Mouse (Mus musculus) heart, adult 2 months (tissue): ENCODE results near the gene Vezf1. TPM values are rescaled to one million over a fixed set of nuclear protein-coding genes. Genes with fewer than 3 reads are reported as not detected.

ENCODE experiments used
- DNase-seq, 2 experiments: peaks; one replicate each; pipeline ENCODE4 v3.0.0; 2021
- H3K27ac ChIP-seq: fragments of 200-600 bp; 2 replicates; pipeline ENCODE4 v1.8.1; 2022
- H3K27me3 ChIP-seq: fragments of 200-500 bp; 2 replicates; pipeline ENCODE4 v1.6.1; 2012; ENCODE audit warnings: mild to moderate bottlenecking, low read length, inconsistent platforms, mixed read lengths; ENCODE audit not compliant: control insufficient read depth, insufficient read depth
- H3K36me3 ChIP-seq: fragments of 200-500 bp; 2 replicates; pipeline ENCODE4 v1.6.1; 2012; ENCODE audit warnings: low read length, inconsistent platforms; ENCODE audit not compliant: control insufficient read depth, insufficient read depth
- H3K4me1 ChIP-seq: fragments of 200-500 bp; 2 replicates; pipeline ENCODE4 v1.6.1; 2011; ENCODE audit warnings: low read length; ENCODE audit not compliant: control insufficient read depth, insufficient read depth
- H3K4me3 ChIP-seq: fragments of 200-600 bp; 2 replicates; pipeline ENCODE4 v1.8.1; 2022
- H3K79me2 ChIP-seq: fragments of 200-500 bp; replicated peaks from 2 replicates; pipeline ENCODE4 v1.6.1; 2012; ENCODE audit warnings: mild to moderate bottlenecking, inconsistent platforms, low read length, moderate library complexity, mixed read lengths; ENCODE audit not compliant: control insufficient read depth, insufficient read depth
- H3K9ac ChIP-seq: fragments of 200-500 bp; 2 replicates; pipeline ENCODE4 v1.6.1; 2012; ENCODE audit warnings: low read depth, mild to moderate bottlenecking, control low read depth, inconsistent platforms, low read length, mixed read lengths
- CTCF ChIP-seq: fragments of 200-600 bp; IDR thresholded peaks from 2 replicates; pipeline ENCODE4 v1.8.1; 2022; ENCODE audit warnings: antibody characterized with exemption, mild to moderate bottlenecking, moderate library complexity
- EP300 ChIP-seq: fragments of 200-500 bp; IDR thresholded peaks from 2 replicates; pipeline ENCODE4 v1.6.1; 2011; ENCODE audit warnings: low read depth, low read length, control low read depth; ENCODE audit not compliant: insufficient read depth
- POLR2A ChIP-seq: fragments of 200-500 bp; IDR thresholded peaks from 2 replicates; pipeline ENCODE4 v1.6.1; 2011; ENCODE audit warnings: mild to moderate bottlenecking, low read depth, low read length, control low read depth; ENCODE audit not compliant: insufficient read depth
- WGBS: fragments of 180-500 bp; shearing (Covaris S2); methylation state at CpG from one replicate; pipeline ENCODE4 v1.1.7; 2018; 5-methylcytosine and 5-hydroxymethylcytosine counted together
- intact Hi-C: fragments of 180-260 bp; cut with DNase I; formaldehyde crosslinking; loops from one replicate; pipeline ENCODE4 v1.15.1; 2025
- polyA plus RNA-seq: library from polyadenylated mRNA; depleted of rRNA; stranded (reverse); fragments of >200 nt; gene quantifications from 2 replicates; pipeline ENCODE4 v1.2.3, GENCODE M21; 2012
- total RNA-seq, 2 experiments: library from RNA; stranded (reverse); gene quantifications; 2 replicates each; pipeline ENCODE4 v1.2.3; 2021

Gene Vezf1
- total and polyA plus RNA-seq, 3 experiments: 22.6 to 49.8 (median 37.9) TPM

- Histone ChIP-seq H3K27me3 (no peaks in the 10 kb centered on the region), H3K79me2 (no peaks in the 10 kb centered on the region), H3K27ac (no peak overlapping the region), H3K4me3 (no peak overlapping the region), H3K36me3 (peaks cover 12% of the 10 kb centered on the region), H3K4me1 (peaks cover 3% of the 10 kb centered on the region), H3K9ac (no peak overlapping the region)
- no peak for DNase-seq
- intact Hi-C loops: no loop called here
- WGBS: 83% methylated on average over 2 of the region's 2 CpGs
- TF ChIP-seq EP300: no peak
- TF ChIP-seq CTCF: no peak
- TF ChIP-seq POLR2A: no peak
Measured at GRCm38 (mm10) chr11:88055777-88056176, 12.3 kb upstream of the Vezf1 start.

GRCm38 (mm10) chr11:88057788-88058187 is 10.3 kb upstream of the Vezf1 start:
- Histone ChIP-seq H3K36me3 (peaks cover 3% of the 10 kb centered on the region), H3K27ac (no peak overlapping the region), H3K4me3 (no peak overlapping the region), H3K9ac (no peak overlapping the region), H3K27me3 (no peaks in the 10 kb centered on the region), H3K79me2 (no peaks in the 10 kb centered on the region), H3K4me1 (peaks cover 3% of the 10 kb centered on the region)
- DNase-seq: no peak
- intact Hi-C loops: no loop called here
- no peak for TF ChIP-seq POLR2A
- TF ChIP-seq CTCF: peak; percentile 26; the same call in 1 of the 2 replicates
- 78% methylated on average over 2 of the region's 2 CpGs for WGBS

GRCm38 (mm10) chr11:88059141-88059540 is 8.9 kb upstream of the Vezf1 start:
- 37% methylated on average over 2 of the region's 2 CpGs for WGBS

GRCm38 (mm10) chr11:88061892-88062625 is 6.0 kb upstream of the Vezf1 start:
- Histone ChIP-seq H3K27me3 (no peaks in the 10 kb centered on the region), H3K4me1 (peaks cover 3% of the 10 kb centered on the region), H3K36me3 (no peaks in the 10 kb centered on the region), H3K79me2 (no peaks in the 10 kb centered on the region; the same call in 1 of the 2 replicates), H3K9ac (no peak overlapping the region), H3K4me3 (no peak overlapping the region), H3K27ac (no peak overlapping the region)
- intact Hi-C loops: no loop called here
- TF ChIP-seq CTCF: peak; percentile 69
- TF ChIP-seq POLR2A: no peak
- no peak for TF ChIP-seq EP300
- DNase-seq: no peak
- WGBS: 47% methylated on average over 2 of the region's 2 CpGs

More at GRCm38 (mm10) chr11:88059141-88059540, 8.9 kb upstream of the Vezf1 start:
- peak; percentile 31 to 56 for DNase-seq
- Histone ChIP-seq H3K27ac (no peak overlapping the region), H3K79me2 (no peaks in the 10 kb centered on the region), H3K36me3 (no peaks in the 10 kb centered on the region; the same call in 1 of the 2 replicates), H3K9ac (peak overlapping the region; percentile 25; the same call in 1 of the 2 replicates), H3K27me3 (no peaks in the 10 kb centered on the region), H3K4me1 (peaks cover 3% of the 10 kb centered on the region), H3K4me3 (no peak overlapping the region)
- intact Hi-C loops: loop anchor here (1.0 kb wide), 2 partner anchors 103 to 138 kb away; no protein-coding TSS in a partner anchor
- TF ChIP-seq EP300 (peak; percentile 93), POLR2A (0 out of 2 replicates have a peak, but pooled peaks have one; percentile 15), CTCF (peak; percentile 87)

- Histone ChIP-seq H3K79me2 (peaks cover 2% of the 10 kb centered on the region; the same call in 1 of the 2 replicates), H3K27ac (no peak overlapping the region), H3K9ac (no peak overlapping the region), H3K36me3 (peaks cover 12% of the 10 kb centered on the region), H3K27me3 (no peaks in the 10 kb centered on the region), H3K4me3 (no peak overlapping the region), H3K4me1 (peaks cover 2% of the 10 kb centered on the region)
- intact Hi-C loops: no loop called here
- TF ChIP-seq POLR2A (no peak), EP300 (no peak), CTCF (no peak)
- no peak for DNase-seq
Measured at GRCm38 (mm10) chr11:88065732-88066131, 2.3 kb upstream of the Vezf1 start.

- DNase-seq: no peak
- 2% methylated on average over 8 of the region's 8 CpGs for whole genome bisulfite sequencing
- H3K4me3 ChIP-seq: peak overlapping the region; percentile 80
- intact Hi-C loops: no loop called here
- H3K36me3 ChIP-seq: peaks cover 26% of the 10 kb centered on the region
- H3K27ac ChIP-seq: peak overlapping the region; percentile 96
- no peak for TF ChIP-seq EP300
- no peak for TF ChIP-seq POLR2A
- no peak for TF ChIP-seq CTCF
- peaks cover 7% of the 10 kb centered on the region for H3K4me1 ChIP-seq
- peak overlapping the region; percentile 97 for H3K9ac ChIP-seq
- peaks cover 4% of the 10 kb centered on the region; the same call in 1 of the 2 replicates for H3K79me2 ChIP-seq
- H3K27me3 ChIP-seq: no peaks in the 10 kb centered on the region
Measured at GRCm38 (mm10) chr11:88067191-88067585, 891 bp upstream of the Vezf1 start.
